Mouse (Mus musculus) CH12.LX (cell line): Measurements from ENCODE around the gene Nim1k. TPM values are rescaled to one million over a fixed set of nuclear protein-coding genes. Genes with fewer than 3 reads are reported as not detected.

Experiments
- DNase-seq: peaks from one replicate; pipeline ENCODE4 v3.0.0-alpha.2; 2013; ENCODE audit errors: extremely low read depth
- H3K27ac ChIP-seq: 2 replicates; pipeline ENCODE4 v1.5.1; 2012; ENCODE audit warnings: low read depth, mild to moderate bottlenecking, control low read depth, moderate library complexity; ENCODE audit not compliant: insufficient read depth
- H3K27me3 ChIP-seq: replicated peaks from 2 replicates; pipeline ENCODE3; 2012; ENCODE audit warnings: inconsistent platforms
- H3K36me3 ChIP-seq, 2 experiments: replicated peaks in 1 of 2; 2 replicates each; pipeline versions ENCODE3 to v1.6.1; 2012; ENCODE audit warnings: inconsistent platforms in 1 of 2, low read length in 1 of 2, mild to moderate bottlenecking in 1 of 2, mixed read lengths in 1 of 2, moderate library complexity in 1 of 2; ENCODE audit not compliant: control insufficient read depth in 1 of 2, insufficient read depth in 1 of 2
- H3K4me1 ChIP-seq, 2 experiments: 2 replicates each; pipeline ENCODE4 v1.6.1; 2012; ENCODE audit warnings: inconsistent platforms in 1 of 2, moderate library complexity in 1 of 2; ENCODE audit not compliant: insufficient read depth in 2 of 2, control insufficient read depth in 1 of 2
- H3K4me2 ChIP-seq: 2 replicates; pipeline ENCODE4 v1.6.1; 2012; ENCODE audit warnings: low read depth, mild to moderate bottlenecking, control low read depth; ENCODE audit not compliant: poor library complexity, insufficient read depth, severe bottlenecking
- H3K4me3 ChIP-seq, 3 experiments: fragments of 150-350 bp in 1 of 3; sonication (generic) in 1 of 3; replicated peaks in 1 of 3; 2 replicates each; pipeline versions ENCODE3 to v1.5.1; 2011 to 2012; ENCODE audit warnings: low read depth in 2 of 3, low read length in 2 of 3, mild to moderate bottlenecking in 2 of 3, moderate library complexity in 2 of 3, control low read depth in 1 of 3, improper control_type of control experiment in 1 of 3, inconsistent platforms in 1 of 3, mixed read lengths in 1 of 3; ENCODE audit not compliant: poor library complexity in 1 of 3
- H3K79me2 ChIP-seq: replicated peaks from 2 replicates; pipeline ENCODE4 v1.6.1; 2012; ENCODE audit warnings: mild to moderate bottlenecking, moderate library complexity; ENCODE audit not compliant: control insufficient read depth, poor library complexity, insufficient read depth, severe bottlenecking; ENCODE audit errors: extremely low read depth
- H3K9ac ChIP-seq: 2 replicates; pipeline ENCODE4 v1.6.1; 2012; ENCODE audit warnings: low read depth, mild to moderate bottlenecking, control low read depth, moderate library complexity; ENCODE audit not compliant: insufficient read depth
- H3K9me3 ChIP-seq: replicated peaks from 2 replicates; pipeline ENCODE3; 2012; ENCODE audit warnings: low read length, inconsistent platforms, mixed read lengths
- ELF1 ChIP-seq: IDR thresholded peaks from 2 replicates; pipeline ENCODE4 v1.6.1; 2014; ENCODE audit warnings: low read depth, mild to moderate bottlenecking, inconsistent platforms, low read length, improper control_type of control experiment
- ETS1 ChIP-seq: conservative IDR thresholded peaks from 2 replicates; pipeline ENCODE4 v1.6.1; 2012; ENCODE audit warnings: low read depth, mild to moderate bottlenecking, inconsistent platforms, low read length, improper control_type of control experiment, moderate library complexity
- GABPA ChIP-seq: IDR thresholded peaks from 2 replicates; pipeline ENCODE4 v1.6.1; 2012; ENCODE audit warnings: low read depth, low read length, improper control_type of control experiment, inconsistent platforms; ENCODE audit not compliant: insufficient replicate concordance
- KAT2A ChIP-seq: IDR thresholded peaks from 2 replicates; pipeline ENCODE4 v1.6.1; 2012; ENCODE audit warnings: low read length, improper control_type of control experiment, inconsistent platforms; ENCODE audit not compliant: insufficient replicate concordance
- MAFK ChIP-seq: IDR thresholded peaks from 2 replicates; pipeline ENCODE4 v1.6.1; 2011; ENCODE audit warnings: low read length, improper control_type of control experiment; ENCODE audit not compliant: insufficient replicate concordance
- MXI1 ChIP-seq: IDR thresholded peaks from 2 replicates; pipeline ENCODE4 v1.6.1; 2011; ENCODE audit warnings: mild to moderate bottlenecking, low read depth, low read length, improper control_type of control experiment
- MYC ChIP-seq: IDR thresholded peaks from 2 replicates; pipeline ENCODE4 v1.6.1; 2011; ENCODE audit warnings: low read depth, mild to moderate bottlenecking, improper control_type of control experiment, low read length
- SMC3 ChIP-seq: IDR thresholded peaks from 2 replicates; pipeline ENCODE4 v1.6.1; 2011; ENCODE audit warnings: low read depth, low read length, improper control_type of control experiment
- TBP ChIP-seq: conservative IDR thresholded peaks from 2 replicates; pipeline ENCODE4 v1.6.1; 2011; ENCODE audit warnings: low read depth, low read length, improper control_type of control experiment
- TCF12 ChIP-seq: IDR thresholded peaks from 2 replicates; pipeline ENCODE4 v1.6.1; 2014; ENCODE audit warnings: low read depth, mild to moderate bottlenecking, inconsistent platforms, low read length, improper control_type of control experiment
- USF1 ChIP-seq: IDR thresholded peaks from 2 replicates; pipeline ENCODE4 v1.6.1; 2014; ENCODE audit warnings: low read depth, mild to moderate bottlenecking, inconsistent platforms, low read length, improper control_type of control experiment
- USF2 ChIP-seq: conservative IDR thresholded peaks from 2 replicates; pipeline ENCODE4 v1.6.1; 2011; ENCODE audit warnings: low read depth, low read length, improper control_type of control experiment
- ZMIZ1 ChIP-seq: IDR thresholded peaks from 2 replicates; pipeline ENCODE4 v1.6.1; 2012; ENCODE audit warnings: low read depth, mild to moderate bottlenecking, inconsistent platforms, low read length, improper control_type of control experiment
- dilution Hi-C: fragments of 300-500 bp; cut with MboI; formaldehyde crosslinking; loops from 2 replicates; pipeline ENCODE4 v1.14.3; 2020; ENCODE audit warnings: low sequenced_read_pairs; ENCODE audit not compliant: extremely low pct_unique_long_range_greater_than_20kb, extremely low pct_ligation_motif_present
- in situ Hi-C: fragments of 300-500 bp; cut with MboI; formaldehyde crosslinking; loops from 3 replicates; pipeline ENCODE4 v1.14.3; 2019; ENCODE audit warnings: low sequenced_read_pairs, low pct_ligation_motif_present, low pct_unique_long_range_greater_than_20kb, mixed read lengths
- polyA plus RNA-seq: library from polyadenylated mRNA; unstranded; fragments of >175 nt; gene quantifications from 2 replicates; pipeline ENCODE4 v1.2.1, GENCODE M21; 2012; ENCODE audit warnings: low read depth; ENCODE audit not compliant: insufficient read length
- total RNA-seq, 2 experiments: library from RNA; depleted of rRNA; stranded (reverse); fragments of 300-350 nt in 1 of 2; fragments of >200 nt in 1 of 2; gene quantifications; 2 replicates each; pipeline ENCODE4 v1.2.3; 2012 to 2014

Gene Nim1k
- total and polyA plus RNA-seq, 3 experiments, result 0.04 to 0.16 (median 0.09) TPM

DNA sequence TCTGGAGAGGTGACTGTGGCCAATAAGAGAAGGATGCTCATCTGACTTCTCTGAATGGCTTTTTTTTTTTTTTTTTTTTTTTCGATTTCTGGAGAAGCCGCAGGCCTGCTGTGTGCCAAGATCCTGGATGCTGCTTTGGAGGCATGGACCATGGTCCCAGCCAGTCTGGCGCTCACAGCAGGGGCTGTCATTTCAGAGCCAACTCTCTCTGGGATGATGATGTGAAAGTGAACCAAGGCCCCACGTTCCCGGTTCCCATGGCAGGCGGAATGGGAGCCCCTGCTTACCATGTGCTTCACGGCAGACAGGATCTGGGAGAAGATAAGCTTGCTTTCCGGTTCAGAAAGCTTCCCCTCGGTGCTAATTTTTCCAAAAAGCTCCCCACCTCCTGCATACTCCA, 41.9 kb downstream of the Nim1k start:
- dilution Hi-C loops, result no loop called here
- in situ Hi-C loops, result no loop called here
- no peak for TF ChIP-seq ELF1
- no peak for TF ChIP-seq ZMIZ1
- no peak for TF ChIP-seq GABPA
- TF ChIP-seq TCF12, result no peak
- no peak for TF ChIP-seq ETS1
- no peak for TF ChIP-seq USF1
- TF ChIP-seq SMC3, result no peak
- no peak for TF ChIP-seq MXI1
- H3K27ac ChIP-seq, result no peak overlapping the region
- no peaks in the 10 kb centered on the region for H3K79me2 ChIP-seq
- H3K4me3 ChIP-seq, result no peak overlapping the region
- no peak overlapping the region for H3K9ac ChIP-seq
- peaks cover 0 to 11% of the 10 kb centered on the region in 2 experiments; a peak in 2 of 4 replicates for H3K4me1 ChIP-seq
- no peak overlapping the region for H3K4me2 ChIP-seq
- no peaks in the 10 kb centered on the region for H3K9me3 ChIP-seq
- DNase-seq, result no peak
- H3K27me3 ChIP-seq, result no peaks in the 10 kb centered on the region
- H3K36me3 ChIP-seq, result peaks cover 9 to 36% of the 10 kb centered on the region in 2 experiments

- dilution Hi-C loops (no loop called here), in situ Hi-C loops (no loop called here)
- H3K9ac ChIP-seq, result no peak overlapping the region
- TF ChIP-seq MAFK, result no peak
- no peak for TF ChIP-seq TBP
- no peak for TF ChIP-seq USF2
- TF ChIP-seq KAT2A, result no peak
- H3K27me3 ChIP-seq, result no peaks in the 10 kb centered on the region
- H3K4me3 ChIP-seq, result no peak overlapping the region
- no peak for DNase-seq
- peaks cover 0 to 11% of the 10 kb centered on the region in 2 experiments; a peak in 2 of 4 replicates for H3K4me1 ChIP-seq
- no peaks in the 10 kb centered on the region for H3K9me3 ChIP-seq
- H3K27ac ChIP-seq, result no peak overlapping the region
- no peak overlapping the region for H3K4me2 ChIP-seq
- peaks cover 10 to 42% of the 10 kb centered on the region in 2 experiments for H3K36me3 ChIP-seq
- no peaks in the 10 kb centered on the region for H3K79me2 ChIP-seq
These were observed 42.4 kb downstream of the Nim1k start for GRCm38 (mm10) chr13:119713107-119713787.

DNA sequence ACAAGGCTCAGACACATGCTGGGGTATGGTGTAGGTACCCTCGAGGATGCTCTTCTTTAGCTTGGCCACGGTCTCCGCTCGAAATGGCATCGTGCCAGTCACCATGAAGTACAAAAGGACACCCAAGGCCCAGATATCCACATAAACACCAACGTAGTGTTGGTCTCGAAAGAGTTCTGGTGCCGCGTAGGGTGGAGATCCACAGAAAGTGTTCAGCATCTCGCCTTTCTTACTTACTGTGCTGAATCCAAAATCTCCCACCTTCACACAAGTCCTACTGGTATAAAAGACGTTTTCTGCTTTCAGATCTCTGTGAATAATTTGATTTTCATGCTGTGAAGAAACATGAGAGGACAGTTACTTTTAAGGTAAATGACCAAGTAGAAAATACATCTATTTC, 43.2 kb downstream of the Nim1k start:
- Histone ChIP-seq H3K79me2 (no peaks in the 10 kb centered on the region), H3K27ac (no peak overlapping the region), H3K9me3 (no peaks in the 10 kb centered on the region), H3K27me3 (no peaks in the 10 kb centered on the region), H3K36me3 (peaks cover 10 to 50% of the 10 kb centered on the region in 2 experiments), H3K9ac (no peak overlapping the region), H3K4me1 (peaks cover 0 to 11% of the 10 kb centered on the region in 2 experiments; a peak in 2 of 4 replicates), H3K4me2 (no peak overlapping the region), H3K4me3 (no peak overlapping the region)
- no peak for DNase-seq
- in situ Hi-C loops (no loop called here), dilution Hi-C loops (no loop called here)
- TF ChIP-seq MYC, result no peak
